ENCODE assay signal across 18 mouse cellular contexts in genomic region chr2:60901013-60901412, GRCm38 (mm10).
DNase-seq lines count a peak whose midpoint lies in the region; ATAC-seq and TF ChIP-seq lines count a peak whose summit lies in the region.
"Had no signal": no experiment of that assay in that cellular context is flagged by ENCODE, and none has a peak within 500 bp of the region (broad histone marks: within the 10 kb centered on the region; RNA-seq: fewer than 3 reads in every experiment).

No protein-coding gene starts in this region.

- H3ac ChIP-seq in myocyte (ENCODE audit: control insufficient read depth, insufficient read length): no peak overlapping the region

- peaks cover 32% of the 10 kb centered on the region for H3K4me1 ChIP-seq in heart, postnatal 0 days (ENCODE audit: control insufficient read depth, insufficient read depth)
- H3K4me1 ChIP-seq in lung, embryonic 15.5 days: peaks cover 39% of the 10 kb centered on the region
- no peaks in the 10 kb centered on the region for H3K4me1 ChIP-seq in midbrain, embryonic 11.5 days (ENCODE audit: control insufficient read depth, insufficient read depth, low read length)
- H3K4me1 ChIP-seq: midbrain, embryonic 13.5 days had no signal

- ATAC-seq in heart, postnatal 0 days (ENCODE audit: insufficient read depth, low read depth): no peak
- ATAC-seq in lung, embryonic 15.5 days (ENCODE audit: borderline replicate concordance, extremely low read depth, low FRiP score, low TSS enrichment): no peak
- no peak for ATAC-seq in midbrain, embryonic 11.5 days (ENCODE audit: low FRiP score)
- ATAC-seq: activated CD4-positive, CD25-positive, alpha-beta regulatory T cell, adult 4 months; forebrain, embryonic 14.5 days; hindbrain, embryonic 16.5 days; midbrain, embryonic 13.5 days had no signal

- H3K36me3 ChIP-seq in heart, postnatal 0 days (replicated peaks; ENCODE audit: control insufficient read depth, insufficient read depth, low read length): no peaks in the 10 kb centered on the region
- no peaks in the 10 kb centered on the region for H3K36me3 ChIP-seq in lung, embryonic 15.5 days
- H3K36me3 ChIP-seq in myocyte (ENCODE audit: control insufficient read depth, insufficient read depth): no peaks in the 10 kb centered on the region
- H3K36me3 ChIP-seq in midbrain, embryonic 11.5 days (ENCODE audit: control insufficient read depth, insufficient read depth, low read length): no peaks in the 10 kb centered on the region
- H3K36me3 ChIP-seq: embryonic facial prominence, embryonic 12.5 days; midbrain, embryonic 13.5 days; neural tube, embryonic 13.5 days had no signal

- H3K9me3 ChIP-seq in heart, postnatal 0 days (replicated peaks; ENCODE audit: control insufficient read depth, low read length): no peaks in the 10 kb centered on the region
- H3K9me3 ChIP-seq in lung, embryonic 15.5 days: no peaks in the 10 kb centered on the region
- H3K9me3 ChIP-seq in midbrain, embryonic 11.5 days (ENCODE audit: control insufficient read depth, low read length): no peaks in the 10 kb centered on the region
- H3K9me3 ChIP-seq: embryonic facial prominence, embryonic 12.5 days; midbrain, embryonic 13.5 days had no signal

- WGBS in heart, postnatal 0 days: 75% methylated on average over 6 of the region's 6 CpGs
- WGBS in lung, embryonic 15.5 days: 68% methylated on average over 6 of the region's 6 CpGs
- WGBS in midbrain, embryonic 11.5 days: 89% methylated on average over 6 of the region's 6 CpGs

- peaks cover 56% of the 10 kb centered on the region for H3K79me2 ChIP-seq in myocyte (ENCODE audit: control insufficient read depth, insufficient read depth)

- intact Hi-C loops in gastrocnemius, adult 2 months (cut with DNase I): loop anchor here (5.0 to 10.0 kb wide), 2 partner anchors 49 to 554 kb away; no protein-coding TSS in a partner anchor

- no peak overlapping the region for H3K9ac ChIP-seq in heart, postnatal 0 days (replicated peaks; ENCODE audit: low read depth, low read length)
- no peak overlapping the region for H3K9ac ChIP-seq in lung, embryonic 15.5 days
- H3K9ac ChIP-seq in midbrain, embryonic 11.5 days (ENCODE audit: low read length): no peak overlapping the region
- H3K9ac ChIP-seq: embryonic facial prominence, embryonic 12.5 days; midbrain, embryonic 13.5 days; neural tube, embryonic 13.5 days had no signal

- no peaks in the 10 kb centered on the region for H3K27me3 ChIP-seq in heart, postnatal 0 days (ENCODE audit: control insufficient read depth, insufficient read depth, low read length)
- no peaks in the 10 kb centered on the region for H3K27me3 ChIP-seq in lung, embryonic 15.5 days
- H3K27me3 ChIP-seq in myocyte (ENCODE audit: control insufficient read depth, insufficient read depth, insufficient read length): no peaks in the 10 kb centered on the region
- no peaks in the 10 kb centered on the region for H3K27me3 ChIP-seq in midbrain, embryonic 11.5 days (ENCODE audit: control insufficient read depth, insufficient read depth, low read length)
- H3K27me3 ChIP-seq: embryonic facial prominence, embryonic 12.5 days; midbrain, embryonic 13.5 days; neural tube, embryonic 13.5 days had no signal

- peak overlapping the region; percentile 71 for H3K4me3 ChIP-seq in gastrocnemius, adult 2 months
- peak overlapping the region; percentile 11; the same call in 1 of the 2 replicates for H3K4me3 ChIP-seq in heart, postnatal 0 days (ENCODE audit: low read depth, low read length)
- no peak overlapping the region for H3K4me3 ChIP-seq in lung, embryonic 15.5 days
- peak overlapping the region; percentile 17 for H3K4me3 ChIP-seq in myocyte
- H3K4me3 ChIP-seq in midbrain, embryonic 11.5 days (ENCODE audit: low read depth, low read length): no peak overlapping the region
- H3K4me3 ChIP-seq: embryonic facial prominence, embryonic 12.5 days; midbrain, embryonic 13.5 days; neural tube, embryonic 13.5 days had no signal

- TF ChIP-seq POLR2A in myocyte (IDR thresholded peaks at IDR 0.05; ENCODE audit: insufficient read length, low read depth): no peak

- peak overlapping the region; percentile 43 for H3K4me2 ChIP-seq in heart, postnatal 0 days (ENCODE audit: low read depth, low read length)
- H3K4me2 ChIP-seq in lung, embryonic 15.5 days: peak overlapping the region; percentile 39
- peak overlapping the region; percentile 91 for H3K4me2 ChIP-seq in myocyte (ENCODE audit: low read depth)
- H3K4me2 ChIP-seq in midbrain, embryonic 11.5 days: no peak overlapping the region
- H3K4me2 ChIP-seq: embryonic facial prominence, embryonic 12.5 days; midbrain, embryonic 13.5 days; neural tube, embryonic 13.5 days had no signal

- TF ChIP-seq EP300 in heart, postnatal 0 days (IDR thresholded peaks at IDR 0.05; ENCODE audit: low read depth): no peak

- peak overlapping the region; percentile 90 for H3K27ac ChIP-seq in gastrocnemius, adult 2 months
- H3K27ac ChIP-seq in heart, postnatal 0 days (ENCODE audit: low read depth): peak overlapping the region; percentile 82
- peak overlapping the region; percentile 86; the same call in 1 of the 2 replicates for H3K27ac ChIP-seq in lung, embryonic 15.5 days
- H3K27ac ChIP-seq in midbrain, embryonic 11.5 days (ENCODE audit: low read depth, low read length): no peak overlapping the region
- H3K27ac ChIP-seq: embryonic facial prominence, embryonic 12.5 days; midbrain, embryonic 13.5 days had no signal

- DNase-seq in gastrocnemius, adult 2 months: no peak
- no peak for DNase-seq in gastrocnemius, postnatal 10 days
- no peak for DNase-seq in heart, postnatal 0 days (ENCODE audit: low spot score)
- DNase-seq in heart, adult 9 months (ENCODE audit: low spot score in 2 of 2): no peak
- no peak for DNase-seq in lung, postnatal 10 days
- DNase-seq in midbrain, embryonic 11.5 days (ENCODE audit: low spot score, missing footprints): no peak
- DNase-seq: cerebellum, adult 11 months; cerebellum, postnatal 10 days; left cerebral cortex, postnatal 4 days; thymus, postnatal 14 days had no signal

- no peak for TF ChIP-seq CTCF in gastrocnemius, adult 2 months (IDR thresholded peaks at IDR 0.05)
- TF ChIP-seq CTCF in heart, postnatal 0 days (IDR thresholded peaks at IDR 0.05; ENCODE audit: low read depth): no peak

TF ChIP-seq in myocyte, 11 proteins besides CTCF, POLR2A, EP300 and RAD21:
- TF ChIP-seq CEBPB (IDR thresholded peaks at IDR 0.05; ENCODE audit: insufficient read depth, poor library complexity, severe bottlenecking): no peak
- no peak for TF ChIP-seq E2F4 (IDR thresholded peaks at IDR 0.05; ENCODE audit: insufficient read depth)
- TF ChIP-seq MYOD1 (IDR thresholded peaks at IDR 0.05; ENCODE audit: control insufficient read depth in 1 of 3, insufficient read length in 2 of 3, low read depth in 2 of 3): no peak
- TF ChIP-seq POLR2AphosphoS2 (IDR thresholded peaks at IDR 0.05; ENCODE audit: insufficient read length, low read depth): no peak
- no peak for TF ChIP-seq REST (IDR thresholded peaks at IDR 0.05; ENCODE audit: insufficient read depth, insufficient read length)
- TF ChIP-seq USF1 (IDR thresholded peaks at IDR 0.05; ENCODE audit: low read depth): no peak
- TF ChIP-seq MYOG (IDR thresholded peaks at IDR 0.05; ENCODE audit: control insufficient read depth in 1 of 3, insufficient read depth in 1 of 3, insufficient read length in 2 of 3, low read depth in 2 of 3): no peak
- TF ChIP-seq MAX (IDR thresholded peaks at IDR 0.05; ENCODE audit: low read depth): no peak
- no peak for TF ChIP-seq SRF (IDR thresholded peaks at IDR 0.05; ENCODE audit: control insufficient read depth, insufficient read length, low read depth)
- TF ChIP-seq TCF3 (IDR thresholded peaks at IDR 0.05; ENCODE audit: insufficient read length, low read depth): no peak
- no peak for TF ChIP-seq TCF12 (IDR thresholded peaks at IDR 0.05; ENCODE audit: insufficient read depth, poor library complexity, severe bottlenecking)

Comparison
In these comparisons a context has a peak if more than half of its experiments do, and no peak if none do; other contexts are left out.
1. H3K4me3 ChIP-seq: peak in gastrocnemius, adult 2 months (single experiment), heart, postnatal 0 days (single experiment) and myocyte (single experiment); none in lung, embryonic 15.5 days (single experiment) and midbrain, embryonic 11.5 days (single experiment).